Mouse (Mus musculus) urinary bladder, postnatal 4 days (tissue): Measurements from ENCODE around the gene Colca2.

Source experiments
- DNase-seq, 2 experiments: peaks; one replicate each; pipeline ENCODE4 v3.0.0; 2021 to 2022; ENCODE audit warnings: low spot score in 2 of 2

Colca2 gene

GRCm38 (mm10) chr9:51272102-51272501 is 6.3 kb downstream of the Colca2 start:
- DNase-seq: no peak

- no peak for DNase-seq
Measured at GRCm38 (mm10) chr9:51271073-51271472, 7.3 kb downstream of the Colca2 start.

GRCm38 (mm10) chr9:51268852-51269251 is 9.5 kb downstream of the Colca2 start:
- DNase-seq: no peak

GRCm38 (mm10) chr9:51258426-51258825 is 19.9 kb downstream of the Colca2 start:
- no peak for DNase-seq

GRCm38 (mm10) chr9:51256780-51257502 is 21.4 kb downstream of the Colca2 start:
- no peak for DNase-seq

- peak in 1 of 2 experiments; percentile 31 for DNase-seq
Measured at GRCm38 (mm10) chr9:51238741-51239385, 39.5 kb downstream of the Colca2 start.

- DNase-seq: no peak
Measured at GRCm38 (mm10) chr9:51232163-51232562, 46.2 kb downstream of the Colca2 start.

- DNase-seq: no peak
Measured at GRCm38 (mm10) chr9:51230701-51231389, 47.5 kb downstream of the Colca2 start.

GRCm38 (mm10) chr9:51225636-51226166 is 52.7 kb downstream of the Colca2 start:
- no peak for DNase-seq
